Mouse (Mus musculus): ENCODE data around the gene Skap1.

- TF ChIP-seq CTCF (IDR thresholded peaks at IDR 0.05) = peak; percentile 90
- TF ChIP-seq POLR2A (IDR thresholded peaks at IDR 0.05; ENCODE audit: insufficient read depth, low read depth, low read length) = no peak
Measured at GRCm38 (mm10) chr11:96760042-96760441, 295.6 kb downstream of the Skap1 start.
